Mouse (Mus musculus) cortical plate, adult 2 months (tissue): ENCODE measurements around the gene Atpaf2.

ENCODE experiments used
- CTCF ChIP-seq: fragments of 200-500 bp; IDR thresholded peaks from 2 replicates; pipeline ENCODE4 v1.5.1; 2011; ENCODE audit warnings: mild to moderate bottlenecking, control low read depth, low read length; ENCODE audit not compliant: insufficient read depth; ENCODE audit errors: extremely low read depth
- POLR2A ChIP-seq: fragments of 200-500 bp; IDR thresholded peaks from 2 replicates; pipeline ENCODE4 v1.6.1; 2011; ENCODE audit warnings: mild to moderate bottlenecking, low read length, control low read depth; ENCODE audit not compliant: insufficient read depth; ENCODE audit errors: extremely low read depth

GRCm38 (mm10) chr11:60412921-60413320 lies 5.3 kb downstream of the Atpaf2 start:
- TF ChIP-seq CTCF (no peak), POLR2A (no peak)
